Mouse (Mus musculus) testis, postnatal 14 days (tissue): ENCODE results near the gene Olfr1469.
"Not testable (repeated sequence)": the region's sequence is repeated elsewhere in the genome, so short reads cannot be mapped to it uniquely, and the experiment has no call there.

Experiments
- DNase-seq: peaks from one replicate; pipeline ENCODE4 v3.0.0; 2021; ENCODE audit warnings: low spot score

Olfr1469 gene

DNA sequence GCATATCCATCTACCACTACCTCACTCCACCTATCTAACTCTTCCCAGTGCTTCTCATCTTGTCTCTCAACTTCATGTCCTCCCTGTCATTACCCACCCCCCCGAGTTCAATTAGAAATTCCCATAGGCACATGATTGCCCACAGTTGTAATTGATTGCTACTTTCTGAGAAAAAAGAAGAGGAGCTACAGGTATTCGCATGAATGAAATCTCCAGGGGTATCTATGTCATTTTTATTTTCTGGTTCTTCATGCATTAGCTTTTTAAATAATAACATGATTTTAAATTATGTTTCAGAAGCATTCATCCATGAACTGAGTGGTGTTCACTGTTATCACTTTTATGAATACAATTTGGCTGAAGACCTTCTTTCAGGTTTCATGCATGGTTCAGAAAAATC, at the start of gene Olfr1469:
Olfr1469 (plus strand) TSS at position 301 of the 400 bp plus-strand sequence.
- DNase-seq, result no peak

DNA sequence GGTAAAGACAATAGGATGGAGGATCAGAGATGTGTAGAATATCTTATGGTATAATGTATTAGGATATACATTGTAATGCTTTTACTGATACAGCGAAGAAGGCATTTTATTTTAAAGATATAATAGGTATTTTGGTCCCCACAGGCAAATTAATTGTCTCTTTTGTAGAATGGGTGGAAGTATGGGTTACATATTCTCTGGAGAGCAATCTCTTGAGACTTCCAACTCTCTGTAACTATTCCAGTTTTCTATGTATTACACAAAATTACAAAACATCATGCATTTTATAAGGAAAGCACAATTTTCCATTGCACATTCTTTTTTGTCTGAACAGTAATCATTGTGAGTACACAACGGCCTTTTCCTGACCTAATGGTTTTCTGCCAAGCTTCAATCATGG, 45.7 kb upstream of the Olfr1469 start, which contains the start of gene Olfr1467:
Olfr1467 (plus strand) TSS at position 301 of the 400 bp plus-strand sequence.
- no peak for DNase-seq

DNA sequence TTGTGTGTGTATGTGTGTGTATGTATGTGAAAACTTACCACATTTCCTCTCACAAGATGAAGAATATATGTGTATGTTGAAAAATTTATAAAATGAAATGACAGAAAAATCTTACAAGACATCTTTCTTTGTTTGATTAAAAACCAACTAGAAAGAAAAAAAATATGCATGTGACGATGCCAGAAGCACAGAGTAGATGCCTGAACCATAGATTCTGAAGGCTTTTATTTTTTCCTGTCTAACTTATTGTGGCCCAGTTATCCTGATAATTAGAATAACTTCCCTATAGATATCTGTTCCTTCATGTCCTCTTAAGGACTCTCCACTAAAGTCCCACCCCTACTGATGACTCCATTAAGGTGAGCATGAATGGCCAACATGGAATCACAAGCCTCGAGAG, 35.5 kb downstream of the Olfr1469 start, which contains the start of gene Olfr1471:
Olfr1471 (plus strand) TSS at position 301 of the 400 bp plus-strand sequence.
- DNase-seq, result not testable (repeated sequence)

DNA sequence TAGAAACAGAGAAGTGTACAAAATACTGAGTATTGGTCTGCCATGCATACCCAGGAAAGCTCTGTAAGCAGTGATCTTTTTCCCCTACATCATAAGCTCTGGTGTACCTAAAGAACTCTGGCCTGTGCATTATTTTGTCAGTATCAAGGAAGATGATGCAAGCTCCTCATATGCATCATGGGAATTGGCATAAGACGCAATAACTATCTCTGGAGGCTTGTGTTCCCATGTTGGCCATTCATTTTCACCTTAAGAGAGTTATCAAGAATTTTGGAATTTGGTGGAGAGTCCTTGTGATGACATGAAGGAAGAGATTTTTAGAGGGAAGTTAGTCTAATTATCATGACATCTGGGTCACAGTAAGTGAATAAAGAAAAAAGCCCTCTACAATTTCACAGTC, 48.3 kb downstream of the Olfr1469 start, which contains the start of gene Olfr1472:
Olfr1472 (minus strand) TSS at position 101 of the 400 bp plus-strand sequence.
- no peak for DNase-seq
